Mouse (Mus musculus) hindbrain, postnatal 0 days (tissue): ENCODE data around the gene Pes1. TPM values are rescaled to one million over a fixed set of nuclear protein-coding genes. Genes with fewer than 3 reads are reported as not detected.

Source experiments
- ATAC-seq: fragments of 200-750 bp; cut with Nextera tagmentation; 2 replicates; pipeline ENCODE4 v1.8.0; 2017; ENCODE audit warnings: mild to moderate bottlenecking, moderate TSS enrichment, moderate library complexity
- DNase-seq: peaks from one replicate; pipeline ENCODE4 v3.0.0-alpha.2; 2015; ENCODE audit warnings: low spot score
- H3K27ac ChIP-seq: fragments of 300-500 bp; sonication (generic); 2 replicates; pipeline ENCODE4 v1.5.1; 2014; ENCODE audit warnings: mild to moderate bottlenecking
- H3K27me3 ChIP-seq: fragments of 300-500 bp; sonication (generic); 2 replicates; pipeline ENCODE4 v1.6.1; 2014; ENCODE audit warnings: low read length, mixed read lengths; ENCODE audit not compliant: insufficient read depth
- H3K36me3 ChIP-seq: fragments of 300-500 bp; sonication (generic); 2 replicates; pipeline ENCODE4 v1.6.1; 2014; ENCODE audit warnings: low read length, mixed read lengths; ENCODE audit not compliant: insufficient read depth
- H3K4me1 ChIP-seq: fragments of 300-500 bp; sonication (generic); 2 replicates; pipeline ENCODE4 v1.6.1; 2014; ENCODE audit warnings: antibody characterized with exemption, low read length, mixed read lengths; ENCODE audit not compliant: insufficient read depth
- H3K4me2 ChIP-seq: fragments of 300-500 bp; sonication (generic); 2 replicates; pipeline ENCODE4 v1.6.1; 2014; ENCODE audit warnings: low read depth, mild to moderate bottlenecking, low read length, moderate library complexity, mixed read lengths
- H3K4me3 ChIP-seq: fragments of 300-500 bp; sonication (generic); 2 replicates; pipeline ENCODE4 v1.5.1; 2014; ENCODE audit warnings: low read length
- H3K9ac ChIP-seq: fragments of 300-500 bp; sonication (generic); replicated peaks from 2 replicates; pipeline ENCODE4 v1.6.1; 2014; ENCODE audit warnings: mild to moderate bottlenecking, low read length, moderate library complexity, mixed read lengths
- H3K9me3 ChIP-seq: fragments of 300-500 bp; sonication (generic); 2 replicates; pipeline ENCODE4 v1.6.1; 2016; ENCODE audit warnings: low read length, mixed read lengths
- CTCF ChIP-seq: IDR thresholded peaks from 2 replicates; pipeline ENCODE4 v1.5.1; 2016; ENCODE audit warnings: antibody characterized with exemption, control low read depth, low read depth
- WGBS: fragments of 180-500 bp; shearing (Covaris S2); extraction: QIAGEN DNeasy Blood & Tissue Kit; methylation state at CpG from one replicate; pipeline ENCODE4 v1.1.7; 2014; 5-methylcytosine and 5-hydroxymethylcytosine counted together
- polyA plus RNA-seq: library from polyadenylated mRNA; unstranded; fragments of >200 nt; fragmentation: Nextera tagmentation; extraction: Ambion mirVana; gene quantifications from 2 replicates; pipeline ENCODE4 v1.2.1, GENCODE M21; 2015
- total RNA-seq: library from RNA; depleted of rRNA; stranded (reverse); fragments of >200 nt; gene quantifications from 2 replicates; pipeline ENCODE4 v1.2.3, GENCODE M21; 2014

Pes1 gene
- total and polyA plus RNA-seq, 2 experiments from 2014 or later: 36.4 to 44.5 TPM

DNA sequence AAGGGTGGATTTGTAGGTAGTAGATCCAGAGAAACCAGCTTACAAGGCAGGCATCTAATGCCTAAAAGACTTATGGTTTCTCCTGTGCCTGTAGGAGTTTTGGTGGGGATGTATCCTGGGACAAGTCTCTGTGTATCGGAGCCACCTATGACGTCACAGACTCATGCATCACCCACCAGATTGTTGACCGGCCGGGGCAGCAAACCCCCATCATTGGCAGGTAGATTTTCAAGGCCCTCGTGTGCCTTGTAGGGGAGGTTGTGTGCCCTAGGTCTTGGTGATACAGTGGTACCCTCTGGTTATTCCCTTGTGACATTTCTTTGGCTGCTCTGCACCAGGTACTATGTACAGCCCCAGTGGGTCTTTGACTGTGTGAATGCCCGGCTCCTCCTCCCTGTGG is 12.9 kb downstream of the Pes1 start, which contains the start of gene 4930556J24Rik:
4930556J24Rik (minus strand) TSS at position 101 of the 400 bp plus-strand sequence.
- TF ChIP-seq CTCF: no peak
- no peaks in the 10 kb centered on the region for H3K9me3 ChIP-seq
- H3K9ac ChIP-seq: no peak within 1 kb of the TSS
- H3K36me3 ChIP-seq: peaks cover 70% of the 10 kb centered on the region
- H3K4me2 ChIP-seq: no peak within 1 kb of the TSS
- H3K4me1 ChIP-seq: no peaks in the 10 kb centered on the region
- no peak within 1 kb of the TSS for H3K4me3 ChIP-seq
- DNase-seq: no peak
- 99% methylated on average over 6 of the region's 6 CpGs for WGBS
- no peak for ATAC-seq
- no peaks in the 10 kb centered on the region for H3K27me3 ChIP-seq
- no peak within 1 kb of the TSS for H3K27ac ChIP-seq

GRCm38 (mm10) chr11:3978421-3978820 is 14.6 kb downstream of the Pes1 start:
- peaks cover 56% of the 10 kb centered on the region for H3K36me3 ChIP-seq
- 93% methylated on average over 5 of the region's 5 CpGs for WGBS
- no peak overlapping the region for H3K4me3 ChIP-seq
- no peaks in the 10 kb centered on the region for H3K27me3 ChIP-seq
- no peak overlapping the region for H3K27ac ChIP-seq
- no peaks in the 10 kb centered on the region for H3K4me1 ChIP-seq
- no peak for ATAC-seq
- TF ChIP-seq CTCF: no peak
- DNase-seq: no peak
- H3K9ac ChIP-seq: no peak overlapping the region
- no peaks in the 10 kb centered on the region for H3K9me3 ChIP-seq
- no peak overlapping the region for H3K4me2 ChIP-seq

- peaks cover 27% of the 10 kb centered on the region for H3K36me3 ChIP-seq
- no peaks in the 10 kb centered on the region for H3K4me1 ChIP-seq
- H3K27me3 ChIP-seq: no peaks in the 10 kb centered on the region
- no peak for DNase-seq
- TF ChIP-seq CTCF: no peak
- H3K4me3 ChIP-seq: no peak overlapping the region
- no peak overlapping the region for H3K4me2 ChIP-seq
- no peaks in the 10 kb centered on the region for H3K9me3 ChIP-seq
- H3K9ac ChIP-seq: no peak overlapping the region
- H3K27ac ChIP-seq: no peak overlapping the region
- 79% methylated on average over 6 of the region's 6 CpGs for WGBS
- no peak for ATAC-seq
These were observed 17.8 kb downstream of the Pes1 start for GRCm38 (mm10) chr11:3981536-3981935.

GRCm38 (mm10) chr11:3982275-3983209 is 18.8 kb downstream of the Pes1 start:
- ATAC-seq (0 out of 2 replicates have a peak, but pooled peaks have one; percentile 10), DNase-seq (no peak)
- H3K9me3 ChIP-seq: no peaks in the 10 kb centered on the region
- H3K4me1 ChIP-seq: no peaks in the 10 kb centered on the region
- TF ChIP-seq CTCF: no peak
- H3K4me3 ChIP-seq: no peak overlapping the region
- WGBS: 56% methylated on average over 7 of the region's 7 CpGs
- H3K27ac ChIP-seq: peak overlapping the region; percentile 32; the same call in 1 of the 2 replicates
- no peak overlapping the region for H3K9ac ChIP-seq
- peak overlapping the region; percentile 67 for H3K4me2 ChIP-seq
- peaks cover 19% of the 10 kb centered on the region for H3K36me3 ChIP-seq
- H3K27me3 ChIP-seq: no peaks in the 10 kb centered on the region

DNA sequence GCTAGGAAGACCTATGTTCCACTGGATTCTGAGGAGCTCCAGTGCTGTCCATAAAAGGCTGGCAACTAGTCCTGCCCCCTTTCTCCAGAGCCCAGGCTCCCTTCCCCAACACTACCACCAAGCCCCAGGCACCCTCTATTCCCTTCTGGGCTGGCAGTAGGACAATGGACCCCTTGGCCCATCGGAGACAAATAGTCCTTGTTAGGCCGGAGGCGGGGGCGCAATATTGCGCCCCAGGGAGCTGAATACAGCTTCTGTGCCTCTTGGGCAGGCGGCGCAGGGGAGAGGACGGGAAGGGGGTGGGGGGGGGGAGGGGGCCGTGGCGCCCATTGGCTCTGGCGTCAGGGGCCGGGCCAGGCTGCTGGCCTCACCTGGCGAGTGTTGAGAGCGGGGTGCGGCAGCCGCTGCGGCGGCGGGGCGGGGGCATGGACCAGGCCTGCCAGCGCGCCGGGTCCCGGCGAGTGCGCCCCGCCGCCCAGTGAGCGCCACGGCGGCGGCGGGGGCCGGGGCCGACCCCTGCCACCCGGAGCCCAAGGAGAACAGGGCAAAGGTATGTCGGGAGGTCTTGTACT is 19.6 kb downstream of the Pes1 start, which contains the start of gene Gal3st1:
Gal3st1 (plus strand) TSS at position 346 of the 572 bp plus-strand sequence.
- H3K4me1 ChIP-seq: no peaks in the 10 kb centered on the region
- peaks cover 10% of the 10 kb centered on the region for H3K36me3 ChIP-seq
- no peaks in the 10 kb centered on the region for H3K9me3 ChIP-seq
- under 1% methylated on average over 30 of the region's 37 CpGs for WGBS
- peak within 1 kb of the TSS; percentile 68 for H3K27ac ChIP-seq
- ATAC-seq: peak; percentile 71
- peak within 1 kb of the TSS; percentile 39 for H3K4me3 ChIP-seq
- peak within 1 kb of the TSS; percentile 61 for H3K9ac ChIP-seq
- H3K27me3 ChIP-seq: no peaks in the 10 kb centered on the region
- TF ChIP-seq CTCF: no peak
- DNase-seq: peak; percentile 63
- peak within 1 kb of the TSS; percentile 67 for H3K4me2 ChIP-seq

DNA sequence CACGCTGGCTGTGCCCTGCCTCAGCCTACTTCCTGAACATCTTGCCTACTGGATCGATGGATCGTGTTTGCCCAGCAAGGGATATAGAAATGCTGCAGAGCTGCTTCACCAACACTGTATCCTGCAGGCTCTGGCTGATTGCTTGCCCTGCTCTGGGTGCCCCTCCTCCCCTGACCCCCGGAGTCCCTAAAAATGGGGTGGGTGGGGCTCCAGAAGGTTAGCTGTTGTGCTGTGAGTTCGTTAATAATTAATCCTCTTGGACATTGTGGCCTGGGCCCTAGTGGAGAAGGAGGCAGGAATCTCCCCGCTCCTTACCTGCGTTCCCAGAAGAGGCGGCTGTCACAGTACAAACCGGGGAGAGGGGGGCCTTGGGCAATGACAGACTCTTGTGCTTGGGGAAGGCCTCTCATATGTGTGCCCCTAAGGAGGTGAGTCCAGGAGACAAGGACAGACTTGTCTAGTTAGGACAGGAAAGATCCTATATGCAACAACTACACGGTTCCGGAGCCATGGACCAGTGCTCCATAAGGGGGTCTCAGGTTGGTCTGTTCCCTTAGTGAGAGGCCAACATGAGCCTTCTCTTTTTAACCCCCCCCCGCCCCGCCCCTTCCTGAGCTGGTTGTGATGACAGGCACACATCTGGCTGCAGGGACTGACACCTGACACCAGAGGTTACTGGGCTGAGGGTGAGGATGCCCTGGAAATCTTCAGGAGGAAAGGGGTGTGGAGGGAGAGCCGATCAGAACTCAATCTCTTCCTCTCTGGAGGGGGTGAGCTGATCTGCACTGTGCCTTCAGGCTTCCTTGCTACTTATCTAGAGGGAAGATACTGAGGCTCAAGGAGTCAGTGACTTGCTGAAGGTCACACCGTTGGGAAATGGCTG is 20.3 kb downstream of the Pes1 start:
- peak overlapping the region; percentile 67 for H3K4me2 ChIP-seq
- peak overlapping the region; percentile 39 for H3K4me3 ChIP-seq
- no peaks in the 10 kb centered on the region for H3K9me3 ChIP-seq
- ATAC-seq (peak; percentile 60), DNase-seq (no peak)
- peaks cover 3% of the 10 kb centered on the region for H3K36me3 ChIP-seq
- peak overlapping the region; percentile 68 for H3K27ac ChIP-seq
- TF ChIP-seq CTCF: no peak
- peak overlapping the region; percentile 61 for H3K9ac ChIP-seq
- WGBS: 15% methylated on average over 15 of the region's 15 CpGs
- no peaks in the 10 kb centered on the region for H3K27me3 ChIP-seq
- no peaks in the 10 kb centered on the region for H3K4me1 ChIP-seq
